Mouse (Mus musculus) testis, postnatal 14 days (tissue): Measurements from ENCODE around the gene Tmem106a.
"Not testable (repeated sequence)": the region's sequence is repeated elsewhere in the genome, so short reads cannot be mapped to it uniquely, and the experiment has no call there.

Experiments used
- DNase-seq: peaks from one replicate; pipeline ENCODE4 v3.0.0; 2021; ENCODE audit warnings: low spot score

Tmem106a gene

GRCm38 (mm10) chr11:101582054-101583035 is at the start of gene Tmem106a:
Tmem106a (plus strand) TSS chr11:101582242.
- DNase-seq = peak; percentile 67

- no peak for DNase-seq
Measured at GRCm38 (mm10) chr11:101543533-101543932, 38.5 kb upstream of the Tmem106a start.

DNA sequence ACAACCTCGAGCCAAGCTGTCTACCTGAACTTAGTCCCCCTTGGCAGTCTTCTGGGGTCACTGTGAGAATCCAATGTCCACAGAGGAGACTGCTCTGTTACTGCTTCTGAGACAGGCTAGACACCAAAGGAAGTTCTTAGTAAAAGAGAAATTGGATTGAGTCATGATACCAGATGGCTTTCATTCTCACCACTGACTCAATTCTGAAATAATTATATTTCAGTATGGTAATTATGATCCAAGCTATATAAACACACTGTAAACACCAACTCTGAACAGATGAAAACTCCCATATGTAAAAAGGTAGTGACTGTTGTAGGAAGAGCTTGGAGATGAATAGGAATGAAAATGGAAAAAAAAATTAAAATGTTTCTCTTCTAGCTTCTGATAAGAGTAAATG is 37.9 kb upstream of the Tmem106a start:
- DNase-seq = no peak

DNA sequence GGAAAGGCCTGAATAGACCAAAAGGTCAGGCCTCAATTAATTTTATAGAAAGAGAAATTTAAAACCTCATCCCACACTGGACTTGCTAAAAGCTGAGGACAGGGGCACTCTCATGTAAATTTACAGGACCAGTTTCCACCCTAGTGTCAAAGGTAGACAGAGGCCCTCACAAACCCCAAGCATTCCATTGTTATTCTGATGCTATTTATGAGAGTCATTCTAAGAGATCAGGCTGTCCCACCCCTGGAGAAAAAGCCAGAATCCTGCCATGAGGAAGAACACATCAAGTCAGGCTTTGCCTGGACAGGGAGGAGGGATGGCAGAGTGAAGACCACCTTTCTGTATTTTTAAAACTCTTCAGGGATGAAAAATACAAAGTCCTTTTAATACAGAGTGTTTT is 33.5 kb upstream of the Tmem106a start:
- no peak for DNase-seq

- peak; percentile 93 for DNase-seq
Measured at GRCm38 (mm10) chr11:101551751-101552475, 30.1 kb upstream of the Tmem106a start, which contains the start of the genes Brca1 and Nbr1. Brca1 (minus strand) TSS chr11:101551955. Nbr1 (plus strand) TSS chr11:101552149.

DNA sequence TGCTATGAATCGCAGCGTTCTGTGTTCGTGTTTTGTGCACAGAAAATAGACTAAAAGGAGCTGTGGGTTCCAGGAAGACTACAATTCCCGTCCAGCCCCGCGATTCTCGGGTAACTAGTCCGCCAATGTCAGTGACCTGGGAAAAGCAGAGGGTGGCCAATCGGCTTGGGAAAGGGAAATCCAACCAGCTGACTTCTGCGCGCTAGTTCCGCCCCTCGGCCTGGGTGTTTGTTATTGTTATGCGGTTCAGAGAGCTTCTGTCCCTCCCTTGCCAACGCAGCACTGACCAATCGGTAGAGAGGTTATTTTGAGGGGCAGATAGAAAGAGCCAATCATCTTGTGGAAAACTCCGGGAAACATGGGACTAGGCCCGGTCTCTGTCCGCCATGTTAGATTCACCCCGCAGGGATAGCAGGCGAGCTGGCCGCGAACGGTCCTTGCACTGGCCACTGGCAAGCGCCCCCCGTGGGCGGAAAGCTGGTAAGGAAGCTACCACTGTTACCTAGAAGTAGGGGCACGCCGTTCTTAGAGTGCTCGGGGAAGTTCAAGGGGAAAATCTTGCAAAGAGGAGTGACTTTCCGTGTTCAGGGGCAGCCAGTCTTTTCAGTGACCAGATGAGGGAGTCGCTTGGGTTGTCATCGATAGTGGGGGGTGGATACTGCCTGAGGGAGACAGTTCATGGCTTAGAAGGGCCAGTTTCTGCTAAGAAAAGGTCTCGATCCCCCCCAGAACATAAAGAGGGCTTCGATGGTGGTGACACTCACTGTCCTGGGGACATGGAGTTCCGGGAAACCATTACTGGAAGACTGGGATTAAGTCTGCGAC is 29.4 kb upstream of the Tmem106a start:
- DNase-seq = peak; percentile 98

DNA sequence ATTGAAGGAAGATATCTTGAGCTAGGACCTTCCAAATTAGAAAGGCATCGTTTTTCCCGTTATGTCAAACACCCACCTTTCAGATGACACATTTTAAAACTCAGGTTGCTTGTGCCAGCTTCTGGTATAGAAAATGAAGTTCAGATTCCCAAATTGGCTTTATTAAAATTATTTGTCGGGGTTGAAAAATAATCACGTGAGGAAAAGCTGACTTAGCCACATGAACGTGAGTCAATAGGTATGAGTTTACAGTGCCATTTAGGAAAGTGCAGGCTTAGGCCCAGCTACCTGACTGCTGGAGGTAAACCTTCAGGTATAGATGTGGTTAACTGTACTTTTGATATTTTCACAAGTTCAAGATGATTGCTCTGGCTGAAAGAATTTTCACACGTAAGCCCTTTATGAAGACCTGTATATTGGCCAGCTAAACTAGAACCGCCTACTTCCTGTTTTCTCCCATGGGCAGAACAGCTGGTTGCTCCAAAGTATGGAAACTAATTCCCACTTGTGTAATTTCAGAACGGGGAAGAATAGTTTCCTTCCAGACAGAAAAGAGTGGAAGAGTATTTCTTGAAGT is 28.6 kb upstream of the Tmem106a start:
- no peak for DNase-seq

DNA sequence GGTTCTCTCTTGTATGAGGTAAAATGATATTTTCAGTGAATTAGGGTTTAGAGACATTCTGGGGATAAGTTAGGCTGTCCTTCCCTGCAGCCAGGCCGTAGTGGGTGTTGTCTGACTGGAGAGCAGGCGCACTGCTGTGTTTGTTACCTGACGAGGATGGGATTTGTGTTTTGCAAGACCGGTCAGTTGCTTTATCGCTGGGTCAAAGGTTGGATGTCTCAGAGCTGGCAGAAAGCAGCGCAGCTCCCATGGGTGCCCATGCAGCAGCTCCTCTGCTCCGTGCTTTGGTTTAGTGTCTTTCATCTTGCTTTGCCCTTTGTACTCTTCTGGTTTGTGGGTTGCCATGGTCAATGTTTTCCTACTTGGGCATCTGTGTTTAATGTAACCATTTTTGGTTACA is 25.5 kb upstream of the Tmem106a start:
- DNase-seq = no peak

DNA sequence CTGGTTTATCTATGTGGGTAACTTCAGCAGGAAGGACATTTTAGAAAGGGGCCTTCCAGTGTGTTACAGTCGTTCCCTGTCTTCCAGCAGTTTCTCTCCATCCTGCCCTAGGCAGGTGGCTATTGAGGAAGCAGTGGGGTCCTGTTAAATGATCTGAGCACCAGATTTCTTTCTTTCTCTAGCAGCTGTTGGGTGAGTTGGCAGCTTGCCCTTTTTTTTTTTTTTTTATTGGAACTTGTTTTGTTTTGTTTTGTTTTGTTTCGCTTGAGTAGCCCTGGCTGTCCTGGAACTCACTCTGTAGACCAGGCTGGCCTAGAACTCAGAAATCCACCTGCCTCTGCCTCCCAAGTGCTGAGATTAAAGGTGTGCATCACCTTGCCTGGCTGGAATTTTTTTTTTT is 25.1 kb upstream of the Tmem106a start:
- DNase-seq = no peak

GRCm38 (mm10) chr11:101562391-101562790 is 19.7 kb upstream of the Tmem106a start:
- no peak for DNase-seq

GRCm38 (mm10) chr11:101568421-101568820 is 13.6 kb upstream of the Tmem106a start:
- no peak for DNase-seq

DNA sequence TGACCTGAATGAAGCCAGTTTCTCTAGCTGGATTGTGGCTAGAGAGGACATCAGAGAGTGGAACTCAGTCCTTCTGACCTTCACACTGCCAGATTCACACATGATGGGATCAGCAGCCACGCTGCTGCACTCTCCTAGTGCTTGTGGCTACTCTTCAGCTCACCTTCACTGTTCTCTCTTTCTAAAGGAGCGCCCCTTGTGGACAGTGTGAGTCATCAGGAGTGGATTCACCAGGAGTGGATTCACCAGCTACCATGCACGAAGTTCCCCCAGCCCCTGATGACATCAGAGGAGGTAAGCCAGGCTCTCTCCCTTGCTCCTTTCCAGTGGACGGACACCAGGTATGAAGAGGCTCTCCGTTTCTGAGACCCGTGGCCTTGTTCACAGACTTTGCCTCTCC is 5.9 kb upstream of the Tmem106a start:
- no peak for DNase-seq

GRCm38 (mm10) chr11:101581081-101581764 is 819 bp upstream of the Tmem106a start:
- no peak for DNase-seq

DNA sequence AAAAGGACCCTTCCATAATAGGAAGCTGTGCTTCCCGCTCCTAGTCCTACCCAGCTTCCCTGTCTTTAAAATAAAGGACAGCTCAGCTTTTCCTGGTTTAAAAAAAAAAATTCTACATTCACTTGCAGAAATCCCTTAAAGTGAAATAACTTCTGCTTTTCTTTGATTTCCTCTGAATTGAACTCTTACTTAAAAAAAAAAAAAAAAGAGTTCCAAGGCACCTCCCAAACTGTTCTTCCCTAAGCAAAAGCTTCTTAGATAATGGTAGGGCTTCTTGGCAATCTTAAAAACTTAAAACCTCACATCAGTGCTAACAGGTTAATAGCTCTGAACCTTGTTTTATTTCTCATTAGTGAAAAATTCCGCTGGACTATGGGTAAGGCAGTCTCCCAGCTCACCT is 1.2 kb downstream of the Tmem106a start:
- DNase-seq = no peak

GRCm38 (mm10) chr11:101585031-101585430 is 3.0 kb downstream of the Tmem106a start:
- not testable (repeated sequence) for DNase-seq

DNA sequence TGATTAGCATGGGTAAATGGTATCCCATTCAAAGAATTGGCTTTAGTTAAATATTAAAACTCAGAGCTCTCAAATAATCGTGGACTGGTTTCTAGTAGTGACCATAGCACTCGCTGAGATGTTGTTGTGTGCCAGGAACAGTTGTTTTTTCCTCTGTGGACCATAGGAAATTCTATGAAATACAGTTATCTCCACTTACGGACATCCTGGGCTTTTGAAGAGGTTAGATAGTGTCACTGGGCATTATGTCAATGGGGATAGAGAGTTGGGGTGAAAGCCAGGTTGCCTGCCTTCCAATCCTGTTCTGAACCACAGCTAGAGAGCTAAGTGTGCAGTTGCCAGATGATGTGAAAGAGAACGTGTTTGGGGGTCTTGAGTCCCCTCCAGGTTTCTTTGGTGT is 3.8 kb downstream of the Tmem106a start:
- no peak for DNase-seq

DNA sequence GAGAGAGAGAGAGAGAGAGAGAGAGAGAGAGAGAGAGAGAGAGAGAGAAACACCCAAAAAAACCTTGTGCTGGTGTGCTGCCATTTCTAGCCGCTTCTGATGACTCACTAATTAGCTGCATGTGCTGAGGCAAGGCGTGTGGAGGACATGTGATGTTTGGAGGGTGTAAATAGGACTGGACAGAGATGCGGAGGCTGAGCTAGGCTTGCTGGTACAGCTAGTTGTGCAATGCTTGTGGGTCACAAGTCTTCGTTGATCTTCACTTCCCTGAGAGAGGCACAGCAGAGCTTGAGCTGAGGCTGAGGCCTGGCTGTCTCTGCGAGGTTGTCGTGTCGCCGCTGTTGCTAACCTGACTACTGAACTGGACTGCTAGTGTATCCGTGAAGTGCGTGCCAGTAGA is 5.6 kb downstream of the Tmem106a start:
- no peak for DNase-seq

DNA sequence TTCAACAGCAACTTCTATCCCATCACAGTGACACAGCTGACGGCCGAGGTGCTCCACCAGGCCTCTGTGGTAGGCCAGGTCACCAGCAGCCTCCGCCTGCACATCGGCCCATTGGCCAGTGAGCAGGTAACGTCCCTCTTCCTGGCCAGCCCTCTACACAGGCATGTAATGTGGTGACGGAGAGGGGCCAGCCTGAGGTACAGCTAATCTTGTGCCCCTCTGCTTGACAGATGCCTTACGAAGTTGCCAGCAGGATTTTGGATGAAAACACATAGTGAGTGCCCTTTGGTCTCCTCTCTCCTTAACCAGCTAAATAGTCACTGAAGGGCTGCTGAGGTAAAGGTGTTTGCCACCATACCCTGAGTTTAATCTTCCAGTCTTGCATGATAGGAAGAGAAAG is 6.8 kb downstream of the Tmem106a start:
- no peak for DNase-seq

GRCm38 (mm10) chr11:101589444-101589843 is 7.4 kb downstream of the Tmem106a start:
- no peak for DNase-seq

- DNase-seq = no peak
Measured at GRCm38 (mm10) chr11:101589989-101590624, 8.1 kb downstream of the Tmem106a start.

DNA sequence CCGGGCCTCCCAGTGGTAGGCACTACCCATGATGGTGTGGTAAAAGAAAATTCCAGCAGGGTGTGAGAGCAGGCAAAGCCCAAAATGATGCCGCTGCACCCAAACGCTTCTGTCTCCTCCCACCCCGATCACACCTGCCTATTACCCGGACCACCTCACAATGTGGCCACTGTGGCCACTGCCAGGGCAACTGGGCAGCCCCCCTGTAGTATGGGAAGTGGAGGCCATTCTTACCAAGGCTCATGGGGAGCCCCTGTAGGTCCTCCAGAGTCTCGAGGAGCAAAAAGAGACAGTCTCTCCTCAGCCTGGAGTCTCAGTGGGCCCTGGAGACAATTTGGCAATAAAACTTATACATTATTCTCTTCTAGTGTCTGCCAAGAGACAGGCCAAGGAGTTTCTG is 17.1 kb downstream of the Tmem106a start, which contains the start of gene Gm11634:
Gene Gm11634, minus strand, starts transcription at position 101 of the 400 bp plus-strand sequence.
- no peak for DNase-seq
